In the genomic region with DNA sequence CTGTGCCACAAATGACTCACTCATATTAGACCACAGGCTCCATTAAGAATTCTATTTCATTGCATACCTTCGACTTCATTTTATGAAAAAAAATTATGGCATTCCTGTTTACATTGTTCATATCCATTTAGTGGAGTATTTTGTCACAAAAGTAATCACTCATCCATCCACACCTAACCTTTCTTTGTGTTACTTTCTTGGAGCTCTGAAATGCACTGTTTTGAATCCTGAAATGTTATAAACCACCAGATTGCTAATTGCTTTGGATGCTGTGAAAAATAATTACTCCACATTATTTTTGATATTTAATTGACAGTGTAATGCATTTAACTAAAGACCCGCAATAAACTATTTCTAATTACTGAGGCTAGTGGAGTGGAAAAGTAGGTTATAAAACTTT, we compare ENCODE assay signal across 25 mouse cellular contexts.
"Had no signal": no experiment of that assay in that cellular context is flagged by ENCODE, and none has a peak within 500 bp of the region (broad histone marks: within the 10 kb centered on the region; RNA-seq: fewer than 3 reads in every experiment).

No protein-coding gene starts in this region.

- ATAC-seq: hindbrain, postnatal 0 days; intestine, embryonic 16.5 days had no signal

- H3K36me3 ChIP-seq: heart, embryonic 13.5 days; heart, embryonic 15.5 days; hindbrain, embryonic 13.5 days; hindbrain, embryonic 15.5 days; kidney, embryonic 15.5 days; limb, embryonic 13.5 days; limb, embryonic 15.5 days had no signal

- H3K4me3 ChIP-seq: gastrocnemius, adult 2 months; heart, adult 2 months; heart, embryonic 13.5 days; heart, embryonic 15.5 days; hindbrain, embryonic 13.5 days; hindbrain, embryonic 15.5 days; kidney, embryonic 15.5 days; left cerebral cortex, adult 2 months; limb, embryonic 13.5 days; limb, embryonic 15.5 days had no signal

- H3K9me3 ChIP-seq: heart, embryonic 13.5 days; heart, embryonic 15.5 days; hindbrain, embryonic 13.5 days; hindbrain, embryonic 15.5 days; kidney, embryonic 15.5 days; limb, embryonic 13.5 days; limb, embryonic 15.5 days had no signal

- H3K4me2 ChIP-seq: heart, embryonic 11.5 days; heart, embryonic 13.5 days; heart, embryonic 15.5 days; hindbrain, embryonic 13.5 days; hindbrain, embryonic 15.5 days; kidney, embryonic 15.5 days; limb, embryonic 13.5 days; limb, embryonic 15.5 days had no signal

- H3K4me1 ChIP-seq: heart, embryonic 13.5 days; heart, embryonic 15.5 days; hindbrain, embryonic 13.5 days; hindbrain, embryonic 15.5 days; kidney, embryonic 15.5 days; limb, embryonic 13.5 days; limb, embryonic 15.5 days had no signal

- H3K9ac ChIP-seq: heart, embryonic 13.5 days; heart, embryonic 15.5 days; hindbrain, embryonic 13.5 days; hindbrain, embryonic 15.5 days; kidney, embryonic 15.5 days; limb, embryonic 13.5 days; limb, embryonic 15.5 days had no signal

- H3K27ac ChIP-seq: gastrocnemius, adult 2 months; heart, adult 2 months; heart, embryonic 13.5 days; heart, embryonic 15.5 days; hindbrain, embryonic 13.5 days; hindbrain, embryonic 15.5 days; hindbrain, postnatal 0 days; kidney, embryonic 15.5 days; kidney, postnatal 0 days; left cerebral cortex, adult 2 months; limb, embryonic 13.5 days; limb, embryonic 15.5 days had no signal

- H3K27me3 ChIP-seq: heart, embryonic 13.5 days; heart, embryonic 15.5 days; hindbrain, embryonic 13.5 days; hindbrain, embryonic 15.5 days; kidney, embryonic 15.5 days; limb, embryonic 13.5 days; limb, embryonic 15.5 days had no signal

- DNase-seq: gastrocnemius, adult 2 months; gastrocnemius, postnatal 10 days; gastrocnemius, postnatal 25 days; heart, adult 11 months; heart, adult 2 months; heart, postnatal 14 days; heart, postnatal 36 days; kidney, adult 11 months; kidney, adult 2 months; kidney, adult 9 months; kidney, postnatal 14 days; kidney, postnatal 36 days; left cerebral cortex, postnatal 4 days had no signal
